Mouse (Mus musculus): ENCODE data around the gene Igsf9.

DNA sequence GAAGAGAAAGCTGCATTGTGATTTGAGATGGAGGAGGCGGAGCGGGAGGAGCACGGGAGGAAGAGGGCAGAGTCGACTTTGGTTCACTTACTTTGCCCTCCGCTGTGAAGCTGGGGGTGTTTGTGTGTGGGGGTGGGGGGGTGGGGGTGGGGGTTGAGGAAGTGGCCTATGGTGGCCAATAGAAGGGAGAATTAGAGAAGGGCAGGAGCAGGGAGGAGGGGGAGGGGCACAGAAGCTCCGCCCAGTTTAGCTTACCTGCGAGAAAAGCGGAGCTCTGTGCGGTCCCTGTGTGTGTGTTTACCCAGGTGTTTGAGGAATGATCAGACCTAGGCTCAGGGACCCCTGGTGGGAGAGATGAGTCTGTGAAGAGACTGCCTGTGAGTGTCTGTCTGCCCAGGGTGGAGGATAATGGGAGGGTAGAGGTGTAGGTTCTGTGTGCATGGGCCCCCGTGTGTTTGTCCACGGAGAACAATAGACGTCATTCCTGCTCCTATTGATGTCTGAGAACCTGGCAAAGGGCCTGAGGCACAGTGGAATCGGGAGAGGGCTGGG lies 28.9 kb downstream of the Igsf9 start:
- no peak for TF ChIP-seq CTCF (IDR thresholded peaks at IDR 0.05; ENCODE audit: borderline replicate concordance, insufficient read depth, low read length)
- TF ChIP-seq POLR2A (IDR thresholded peaks at IDR 0.05; ENCODE audit: low read depth, low read length) = no peak

Data from embryonic fibroblast, embryonic 13.5 days (primary cell).